Mouse (Mus musculus): ENCODE measurements at regions not wholly inside any gene's neighbourhood (a gene's known extent, or its start where the extent isn't known, plus 50 kb on each side); places are given as distances from the start of the nearest gene placed in this dataset.

GRCm38 (mm10) chr3:66646251-66646650 lies 334.9 kb upstream of the Rsrc1 start:
- TF ChIP-seq CTCF (IDR thresholded peaks at IDR 0.05; ENCODE audit: low read depth), result no peak
- TF ChIP-seq EP300 (IDR thresholded peaks at IDR 0.05; ENCODE audit: low read depth), result no peak
